Mouse (Mus musculus): ENCODE measurements at regions not wholly inside any gene's neighbourhood (a gene's known extent, or its start where the extent isn't known, plus 50 kb on each side); places are given as distances from the start of the nearest gene placed in this dataset.

DNA sequence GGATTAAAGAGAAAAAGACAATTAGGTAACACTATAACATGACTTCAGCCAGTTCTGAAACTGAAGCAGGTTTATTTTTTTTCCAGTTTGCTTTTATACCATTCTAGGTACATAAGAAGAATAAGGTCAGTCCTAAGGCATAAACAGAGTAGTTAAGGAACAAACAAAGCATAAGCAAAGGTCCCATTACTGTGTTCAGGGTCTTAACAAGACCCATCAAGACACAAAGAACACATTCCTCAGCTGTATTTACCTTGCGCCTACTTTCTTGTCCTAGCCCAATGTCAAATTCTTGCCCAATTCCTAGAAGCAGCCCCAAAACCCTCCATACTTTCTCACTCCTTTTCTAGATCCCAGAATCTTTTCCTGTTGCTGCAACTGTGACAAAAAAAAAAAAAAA lies 230.8 kb downstream of the Sp3 start:
- no peak for DNase-seq (ENCODE audit: low spot score in 2 of 2)

DNA sequence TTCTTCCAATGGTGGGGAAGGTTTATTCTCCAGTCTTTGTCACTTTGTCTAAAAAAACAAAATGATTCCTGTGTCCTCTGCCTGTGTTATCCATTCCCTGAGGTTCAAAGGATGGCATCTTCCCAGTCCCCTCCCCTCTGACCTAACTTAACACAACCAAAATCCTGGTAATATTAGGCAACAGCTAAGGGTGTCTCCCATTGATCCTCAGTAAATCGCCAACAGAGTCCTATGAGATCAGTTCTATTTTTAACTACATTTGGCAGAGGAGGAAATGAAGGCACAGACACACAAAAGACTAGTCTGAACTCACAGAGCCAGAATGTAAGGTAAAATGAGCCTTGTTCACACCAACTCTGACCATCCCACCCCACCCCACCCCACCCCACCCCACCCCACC lies 228.8 kb downstream of the Sp3 start:
- DNase-seq (ENCODE audit: low spot score in 2 of 2) = no peak

DNA sequence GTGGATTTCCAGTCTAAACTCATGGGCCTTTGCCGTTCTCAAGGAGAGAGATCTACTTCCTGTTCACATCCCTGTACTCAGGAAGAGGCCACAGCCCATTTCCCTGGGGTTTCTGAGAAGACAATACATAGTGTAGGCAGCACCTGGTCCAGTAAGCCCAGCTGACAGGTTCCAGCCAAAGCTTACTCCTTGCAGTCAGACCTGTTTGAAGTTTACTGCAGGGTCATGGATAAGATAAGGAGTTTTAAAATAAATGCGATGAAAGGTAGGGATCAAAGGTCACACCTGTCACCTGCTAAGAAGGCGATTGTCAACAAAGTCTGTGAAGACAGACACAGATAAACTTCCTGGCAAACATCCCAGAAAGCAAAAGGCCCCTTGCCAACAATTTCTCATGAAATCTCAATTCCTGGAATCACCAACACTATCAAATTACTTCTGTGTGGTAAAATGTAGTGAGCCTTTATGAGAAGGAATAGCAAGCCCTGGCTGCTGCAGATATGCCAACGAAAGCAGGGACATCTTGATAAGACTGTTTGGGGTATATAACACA lies 227.5 kb downstream of the Sp3 start:
- no peak for DNase-seq (ENCODE audit: low spot score in 2 of 2)

DNA sequence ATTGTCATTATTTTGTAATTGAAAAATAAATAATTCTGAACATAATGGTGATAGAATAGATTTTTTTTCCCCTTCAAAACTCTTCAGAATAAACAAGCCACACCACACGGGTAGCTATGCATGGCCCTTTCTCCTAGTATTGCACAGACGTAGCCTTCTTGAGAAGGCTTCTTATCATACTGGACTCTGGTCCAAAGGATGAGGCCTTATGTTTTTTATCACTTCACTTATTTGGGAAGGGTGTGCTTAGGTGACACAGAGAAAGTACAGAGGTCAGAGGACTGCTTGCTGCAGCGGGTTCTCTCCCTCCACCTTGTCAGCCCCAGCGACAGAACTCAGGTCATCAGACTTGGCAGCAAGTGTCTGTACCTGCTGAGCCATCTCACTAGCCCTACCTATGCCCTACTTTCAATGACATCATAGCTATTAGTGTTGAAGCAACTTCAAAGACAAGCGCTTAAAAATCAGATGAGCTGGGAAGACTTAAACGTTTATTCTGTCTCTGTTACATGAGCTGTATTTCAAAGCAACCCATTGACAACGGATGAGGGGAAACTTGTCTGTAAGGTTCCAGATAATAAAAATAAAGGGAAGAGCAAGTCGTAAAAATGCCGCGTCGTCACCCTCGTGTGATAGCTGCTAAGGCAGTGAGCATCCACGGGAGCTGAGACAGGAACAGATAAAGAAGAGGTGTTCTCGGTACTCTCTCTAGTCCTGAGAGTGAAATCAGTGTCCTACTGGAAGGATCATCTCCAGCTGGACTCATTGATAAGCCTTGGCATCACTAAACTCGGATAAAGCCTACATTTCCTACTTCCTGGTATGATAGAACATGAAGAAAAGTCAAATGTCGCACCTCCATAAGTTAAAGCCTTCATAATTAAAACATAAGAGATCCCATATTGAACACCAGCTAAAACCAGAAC lies 226.2 kb downstream of the Sp3 start:
- no peak for DNase-seq (ENCODE audit: low spot score in 2 of 2)

DNA sequence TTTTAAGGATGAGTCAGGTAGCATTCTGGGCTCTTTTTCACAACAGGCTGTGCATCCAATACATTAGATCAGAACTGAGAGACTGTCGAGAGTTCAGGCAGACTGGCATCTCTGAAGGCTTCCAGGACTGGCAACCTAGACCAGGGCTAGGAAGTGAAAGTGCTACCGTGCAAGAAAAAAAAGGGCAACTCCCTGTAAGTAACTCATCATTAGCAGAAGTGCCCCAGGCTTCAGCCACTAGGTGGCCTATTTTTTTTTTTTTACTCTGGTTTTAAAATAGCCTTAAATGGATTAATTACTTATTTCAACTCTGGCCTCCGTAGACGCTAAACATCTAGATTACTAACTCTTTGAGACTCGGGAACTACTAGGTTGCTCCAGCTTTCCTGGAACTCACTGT lies 216.8 kb downstream of the Sp3 start:
- DNase-seq (ENCODE audit: low spot score in 2 of 2) = no peak

DNA sequence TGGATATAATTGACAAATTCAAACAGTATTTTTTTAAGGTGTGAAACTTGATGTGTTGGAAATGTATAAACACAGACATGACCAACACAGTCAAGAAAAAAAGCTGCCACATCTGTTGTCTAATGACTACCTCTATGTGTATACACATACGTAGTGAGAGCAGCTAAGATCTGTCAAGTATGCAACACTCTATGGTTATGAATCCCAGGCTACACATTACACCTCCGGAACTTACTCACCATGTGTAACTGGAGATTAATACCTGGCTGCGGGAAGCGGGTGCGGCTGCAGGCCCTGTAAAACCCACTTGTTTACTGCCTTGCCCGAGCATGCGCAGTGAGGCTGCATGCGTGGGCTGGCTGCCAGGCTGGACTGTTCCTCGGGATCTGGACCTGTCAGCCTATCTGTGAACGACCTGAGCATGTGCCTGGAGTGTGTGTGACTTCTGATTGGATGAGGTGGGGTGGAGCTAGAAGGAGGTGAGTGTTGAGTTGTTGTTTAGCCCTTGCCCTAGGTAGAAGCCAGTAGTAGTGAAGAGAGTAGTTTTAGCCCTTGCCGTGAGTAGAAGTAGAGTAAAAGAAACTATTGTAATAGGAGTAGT lies 211.1 kb downstream of the Sp3 start:
- DNase-seq (ENCODE audit: low spot score in 2 of 2) = no peak

DNA sequence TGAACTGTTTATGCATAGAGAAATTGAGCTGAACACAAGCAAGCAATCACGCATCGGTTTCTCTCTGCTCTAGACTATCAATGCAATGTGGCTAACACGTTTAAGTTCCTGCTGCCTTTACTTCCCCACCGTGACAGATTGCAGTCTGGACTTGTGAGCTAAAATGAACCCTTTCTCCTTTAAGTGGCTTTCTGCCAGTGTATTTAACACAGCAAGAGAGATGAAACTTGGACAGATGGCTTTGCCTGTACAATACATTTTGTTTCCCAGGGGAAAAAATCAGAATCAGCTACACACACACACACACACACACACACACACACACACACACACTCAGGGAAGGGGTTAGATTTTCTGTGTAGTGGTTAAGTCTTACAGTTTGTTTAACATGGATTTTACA lies 206.8 kb downstream of the Sp3 start:
- DNase-seq (ENCODE audit: low spot score in 2 of 2) = peak; percentile 28 to 57

DNA sequence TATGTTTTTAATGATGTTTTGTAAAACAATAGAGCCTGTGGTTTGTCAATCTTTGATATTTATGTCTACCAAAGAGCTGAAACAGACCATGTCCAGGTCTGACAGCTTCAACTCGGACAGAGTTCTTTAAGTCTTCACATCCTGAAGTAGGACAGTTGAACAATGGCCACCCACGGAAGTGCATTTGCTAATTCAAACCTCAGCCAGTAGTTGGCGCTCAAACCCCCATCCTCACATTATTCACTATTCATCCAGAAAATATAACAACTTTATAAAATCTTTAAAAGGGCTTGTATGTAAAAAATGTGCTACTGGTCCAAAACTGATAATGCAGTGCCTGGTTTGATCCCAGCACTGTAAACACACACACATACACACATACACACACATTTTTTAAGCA lies 202.9 kb downstream of the Sp3 start:
- no peak for DNase-seq (ENCODE audit: low spot score in 2 of 2)

DNA sequence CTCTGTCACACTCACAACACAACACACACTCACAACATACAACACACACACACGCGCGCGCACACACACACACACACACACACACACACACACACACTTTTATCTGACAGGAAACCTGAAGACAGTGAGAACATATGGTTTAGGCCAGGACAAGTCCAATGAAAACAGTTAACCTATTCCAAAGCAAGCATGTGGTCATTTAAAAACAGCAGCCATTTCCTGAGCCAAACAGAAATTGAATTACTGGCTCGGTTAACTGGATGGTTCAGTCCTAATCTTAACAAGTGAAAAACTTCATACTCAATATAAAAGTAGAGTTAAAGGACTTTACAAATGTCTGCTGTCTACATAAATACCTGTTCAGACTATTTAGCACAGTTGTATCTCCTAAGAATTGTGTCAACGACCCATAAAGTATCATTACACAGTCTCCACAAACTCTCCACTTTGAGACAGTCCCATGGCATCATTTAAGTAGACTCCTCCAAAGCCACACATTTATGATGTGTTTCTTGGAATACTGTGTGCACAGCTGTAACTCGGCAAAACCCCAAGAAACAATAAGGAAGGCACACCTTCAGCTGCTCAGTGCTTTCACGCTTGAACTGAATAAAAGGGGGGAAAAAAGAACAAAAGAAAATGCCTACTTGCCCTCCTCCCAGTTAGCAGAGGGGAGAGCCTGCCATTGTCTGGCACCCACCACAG lies 202.3 kb downstream of the Sp3 start:
- no peak for DNase-seq (ENCODE audit: low spot score in 2 of 2)

DNA sequence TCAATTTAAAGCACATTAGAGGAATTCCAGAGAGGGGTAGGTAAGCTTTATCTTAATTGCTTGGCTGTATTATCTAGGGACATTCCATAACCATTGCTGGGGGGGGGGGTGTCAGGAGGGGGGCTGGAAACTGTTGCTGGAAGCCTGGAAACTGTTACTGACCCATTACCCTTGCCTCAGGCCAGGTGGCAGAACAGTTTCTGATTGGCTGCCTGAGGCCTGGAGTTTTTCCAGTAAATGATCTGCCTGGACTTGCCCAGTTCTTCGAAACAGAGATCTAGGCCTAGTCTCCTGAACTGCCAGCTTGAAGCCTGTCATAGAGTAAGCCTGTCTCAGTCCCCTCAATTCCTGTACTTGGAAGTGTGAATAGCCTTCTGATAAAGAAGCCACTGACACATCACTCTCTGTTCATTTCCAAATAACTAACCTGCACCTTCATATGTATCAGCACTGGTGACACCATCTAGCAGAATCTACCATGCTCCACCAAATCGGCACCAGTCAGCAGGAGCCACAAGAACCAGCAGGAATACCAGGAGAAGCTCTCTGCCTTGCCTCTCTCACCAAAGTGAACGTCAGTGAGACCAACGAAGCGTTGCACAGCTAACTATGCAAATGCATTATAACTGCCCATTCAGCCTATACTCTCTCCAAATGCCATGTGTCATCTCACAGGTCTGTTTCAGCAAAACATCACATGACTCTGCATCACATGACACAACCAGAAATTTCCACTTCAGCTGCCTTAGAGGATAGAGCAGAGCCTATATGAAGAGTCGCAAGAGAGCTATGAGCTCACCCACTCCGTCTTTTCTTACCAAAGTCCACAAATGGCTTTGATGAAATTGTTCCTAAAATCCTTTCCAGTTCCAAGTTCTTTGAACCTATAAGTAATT lies 200.7 kb downstream of the Sp3 start:
- no peak for DNase-seq (ENCODE audit: low spot score in 2 of 2)

DNA sequence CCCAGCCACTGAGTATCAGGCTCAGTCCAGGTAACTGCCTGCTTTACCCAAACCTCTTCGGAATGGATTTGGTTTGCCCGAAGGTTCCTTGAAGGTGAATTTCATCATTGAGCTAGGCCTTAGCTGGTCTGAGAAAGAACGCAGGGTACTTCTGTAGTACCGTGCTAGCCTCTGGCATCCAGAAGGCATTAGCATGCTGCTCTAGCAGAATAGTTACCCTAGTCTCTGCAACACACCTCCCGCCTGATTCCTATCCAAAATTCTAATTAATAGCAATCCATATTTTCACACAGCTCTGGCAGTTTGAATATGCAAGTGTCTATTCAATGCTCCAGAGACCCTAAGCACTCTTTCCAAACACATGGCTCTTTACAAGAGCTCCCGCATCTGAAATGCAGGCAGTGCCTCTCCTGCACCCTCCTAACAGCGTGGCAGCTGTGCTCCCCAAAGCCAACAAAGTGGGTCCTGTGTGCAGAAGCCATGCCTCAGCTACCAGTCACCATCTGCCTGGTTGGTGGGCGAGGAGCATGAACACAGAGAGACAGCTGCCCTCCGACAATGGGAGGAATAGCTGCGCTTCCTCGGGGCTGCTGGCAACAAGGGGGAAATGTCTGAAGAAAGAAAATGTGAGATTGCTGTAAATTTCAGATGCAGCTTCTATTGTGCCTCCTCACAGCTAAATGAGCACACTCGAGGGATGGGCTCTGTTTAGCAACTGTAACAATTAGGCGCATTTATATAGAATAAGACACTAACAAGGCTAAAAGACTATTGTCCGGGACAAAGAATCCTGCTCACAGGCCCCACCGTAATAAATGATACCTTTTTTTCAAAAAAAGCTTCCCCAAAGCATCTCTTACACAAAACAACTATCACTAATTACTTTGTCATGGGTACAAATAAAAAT lies 198.6 kb downstream of the Sp3 start:
- DNase-seq (ENCODE audit: low spot score in 2 of 2) = peak; percentile 69 to 77

DNA sequence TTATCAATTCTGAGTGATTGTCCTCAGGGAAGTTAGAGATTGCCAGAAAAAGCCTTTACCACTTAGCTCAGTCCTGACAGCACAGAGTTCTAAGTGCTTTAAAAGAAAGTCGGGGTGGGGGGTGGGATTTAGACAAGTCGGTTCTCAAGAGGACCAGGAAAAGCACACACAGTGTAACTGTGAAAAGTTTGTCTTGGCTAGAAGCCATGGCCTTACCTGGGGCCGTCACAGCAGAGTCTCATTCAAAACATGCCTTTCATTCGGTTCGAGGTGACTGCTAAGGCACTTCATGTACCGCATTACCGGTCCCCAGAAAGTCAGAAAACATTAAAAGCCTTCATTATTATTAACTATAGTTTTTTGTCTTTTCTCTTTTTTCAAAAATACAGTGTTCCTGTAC lies 197.9 kb downstream of the Sp3 start:
- no peak for DNase-seq (ENCODE audit: low spot score in 2 of 2)

DNA sequence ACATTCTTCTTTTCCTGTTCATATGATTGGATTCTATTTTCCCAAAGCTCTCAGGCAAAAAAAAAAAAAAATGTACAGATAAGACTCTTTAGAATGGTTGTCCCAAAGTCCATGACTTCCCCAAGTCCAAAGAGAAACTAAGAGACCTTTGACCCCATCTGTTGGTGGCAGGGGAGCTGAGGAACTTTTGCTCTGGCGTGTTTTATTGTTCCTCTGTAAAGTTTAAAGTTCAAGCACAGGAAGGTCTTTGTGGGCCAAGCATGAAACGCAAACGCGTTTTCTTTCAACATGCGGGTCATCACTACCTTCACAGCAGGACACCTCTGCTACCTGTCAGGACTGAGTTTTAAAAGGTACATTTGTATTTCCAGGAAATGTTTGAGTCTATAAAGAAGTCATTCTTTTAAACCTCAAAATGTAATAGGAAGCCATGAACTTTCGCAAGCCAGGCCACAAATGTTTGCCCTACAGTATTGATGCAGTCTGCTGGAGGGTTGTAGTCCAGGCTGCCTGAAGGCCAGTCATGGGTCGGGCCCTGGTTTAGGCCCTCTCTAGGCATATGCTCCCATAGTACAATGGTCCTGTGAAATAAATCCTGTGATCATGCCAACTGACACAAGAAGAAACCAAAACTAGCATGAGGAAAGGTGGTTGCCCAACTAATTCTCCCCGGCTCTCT lies 194.7 kb downstream of the Sp3 start:
- no peak for DNase-seq (ENCODE audit: low spot score in 2 of 2)

DNA sequence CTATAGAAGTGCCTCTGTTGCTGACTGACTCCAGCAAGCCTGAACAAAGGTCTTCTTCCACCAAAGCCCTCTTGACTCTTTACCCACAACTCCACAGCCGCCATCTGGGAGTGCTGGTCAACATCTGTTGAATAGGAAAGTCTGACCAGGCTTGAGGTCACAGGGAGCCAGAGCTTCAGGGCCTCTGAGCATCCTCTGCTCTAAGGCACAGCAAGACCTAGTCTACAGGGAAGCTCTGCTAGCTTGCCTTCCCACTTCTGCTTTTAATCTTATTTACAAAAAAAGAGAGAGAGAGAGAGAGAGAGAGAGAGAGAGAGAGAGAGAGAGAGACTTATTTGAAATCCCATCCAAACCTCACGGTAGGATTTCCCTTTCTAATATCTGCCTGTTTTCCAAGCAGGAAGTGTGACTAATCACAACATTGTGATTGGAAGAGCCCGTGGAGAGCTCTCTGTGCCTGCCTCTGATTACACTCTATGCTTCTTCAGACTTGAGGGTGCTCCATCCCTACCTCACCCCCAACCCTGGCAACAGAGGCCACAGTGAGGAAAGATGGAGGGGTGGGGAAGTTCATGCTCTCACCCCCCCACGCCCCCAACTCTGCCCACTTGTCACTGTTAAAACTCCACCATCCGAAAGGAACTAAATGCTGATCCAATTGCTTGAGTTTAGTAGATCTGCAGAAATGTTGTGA lies 194.1 kb downstream of the Sp3 start:
- no peak for DNase-seq (ENCODE audit: low spot score in 2 of 2)

DNA sequence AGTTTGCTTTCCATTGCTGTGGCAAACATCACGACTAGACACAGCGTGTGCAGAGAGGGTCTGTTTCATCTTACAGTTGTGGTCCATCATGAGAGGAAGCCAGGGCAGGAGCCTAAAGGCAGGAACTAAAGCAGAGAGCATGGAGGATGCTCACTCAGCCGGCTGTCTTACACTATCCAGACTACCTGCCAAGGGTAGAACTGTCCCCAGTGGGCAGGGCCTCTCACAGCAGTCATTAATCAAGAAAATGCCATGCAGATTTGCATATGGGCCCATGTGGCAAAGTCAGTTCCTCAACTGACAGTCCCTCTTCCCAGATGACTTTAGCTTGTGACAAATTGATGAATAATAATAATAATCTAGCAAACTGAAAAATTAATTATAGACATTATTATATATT lies 192.6 kb downstream of the Sp3 start:
- DNase-seq (ENCODE audit: low spot score in 2 of 2) = no peak

DNA sequence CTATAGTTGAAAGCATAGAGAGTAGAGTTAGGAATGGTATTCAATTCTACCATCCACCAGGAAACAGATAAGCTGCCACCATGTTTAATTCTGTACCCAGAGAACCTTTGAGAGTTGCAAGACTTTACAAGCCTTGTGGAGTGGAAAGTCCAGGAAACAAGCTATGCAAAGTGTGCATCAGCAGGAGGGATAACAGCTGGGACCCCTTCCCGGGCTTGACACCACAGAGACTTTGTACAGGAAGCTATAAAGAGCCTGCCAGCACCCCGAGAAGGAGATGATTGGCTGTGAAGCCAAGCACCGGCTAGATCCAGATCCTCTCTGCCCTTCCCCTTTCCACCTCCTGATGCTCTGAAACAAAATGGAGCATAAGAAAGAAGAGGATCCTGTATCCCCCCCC lies 188.8 kb downstream of the Sp3 start:
- no peak for DNase-seq (ENCODE audit: low spot score in 2 of 2)

DNA sequence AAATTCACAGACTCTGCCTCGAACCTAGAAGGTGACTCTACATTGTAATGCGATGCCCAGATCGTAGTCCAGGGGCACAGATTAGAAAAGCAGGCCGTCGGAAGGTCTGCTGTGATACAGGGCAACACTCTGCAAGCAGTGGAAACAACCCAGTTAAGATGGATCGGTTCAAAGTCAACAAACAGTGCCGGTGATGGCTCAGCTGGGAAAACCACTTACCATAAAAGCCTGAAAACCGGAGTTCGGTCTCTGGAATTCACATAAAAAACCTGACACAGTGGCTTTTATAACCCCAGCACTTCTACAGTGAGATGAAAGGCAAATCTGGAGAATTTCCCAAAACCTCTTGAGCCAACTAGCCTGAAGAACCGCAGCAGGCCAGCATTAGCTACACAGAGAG lies 186.8 kb downstream of the Sp3 start:
- DNase-seq (ENCODE audit: low spot score in 2 of 2) = no peak

DNA sequence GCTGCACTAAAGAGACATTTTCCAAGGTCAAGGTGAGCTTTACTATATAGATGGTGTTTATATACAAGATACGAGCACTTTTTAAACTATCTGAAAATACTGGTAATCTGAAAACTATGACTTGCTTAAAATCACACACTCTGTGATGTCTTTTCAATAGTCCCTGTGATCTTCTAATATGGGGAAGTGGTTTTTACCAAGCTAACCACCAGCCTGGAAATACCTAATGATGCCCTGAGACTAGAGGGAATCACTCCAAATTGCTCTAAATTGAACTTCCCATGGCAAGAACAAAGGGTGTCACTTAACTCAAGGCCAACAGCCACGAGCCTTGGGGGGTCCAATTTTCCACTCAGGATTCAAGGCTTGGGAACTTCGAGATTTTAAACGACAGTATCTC lies 185.7 kb downstream of the Sp3 start:
- no peak for DNase-seq (ENCODE audit: low spot score in 2 of 2)
